Mouse (Mus musculus) cerebellum, adult 2 months (tissue): Measurements from ENCODE around the gene Iqsec1.

ENCODE experiments used
- CTCF ChIP-seq: fragments of 200-500 bp; IDR thresholded peaks from 2 replicates; pipeline ENCODE4 v1.5.1; 2011; ENCODE audit warnings: low read depth, mild to moderate bottlenecking, control low read depth, low read length, moderate library complexity, borderline replicate concordance; ENCODE audit not compliant: insufficient read depth
- POLR2A ChIP-seq: fragments of 200-500 bp; IDR thresholded peaks from 2 replicates; pipeline ENCODE4 v1.6.1; 2011; ENCODE audit warnings: low read length, control low read depth, borderline replicate concordance; ENCODE audit not compliant: insufficient read depth

DNA sequence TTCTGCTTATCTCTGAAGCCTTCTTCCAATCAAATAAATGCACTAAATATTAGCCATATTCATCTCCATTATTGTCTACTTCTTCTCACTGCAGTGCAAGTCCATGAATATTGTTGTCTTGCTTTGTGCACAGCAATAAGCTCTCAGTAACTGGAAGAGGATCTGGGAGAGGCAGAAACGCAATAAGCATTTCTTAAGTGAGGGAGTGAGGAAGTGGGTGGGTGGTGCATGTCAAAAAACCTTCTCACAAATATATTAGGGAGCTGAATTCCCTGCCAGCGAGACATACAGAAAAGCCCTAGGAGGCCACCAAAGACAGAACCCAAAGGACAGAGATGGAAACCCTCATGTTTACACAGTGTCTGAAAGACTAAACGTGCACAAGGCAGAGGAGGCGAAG lies 35.1 kb downstream of the Iqsec1 start:
- TF ChIP-seq CTCF (no peak), POLR2A (no peak)
